Mouse (Mus musculus) heart, postnatal 0 days (tissue): ENCODE results near the gene Tulp4. TPM values are rescaled to one million over a fixed set of nuclear protein-coding genes. Genes with fewer than 3 reads are reported as not detected.

Source experiments
- ATAC-seq: fragments of 200-750 bp; cut with Nextera tagmentation; 2 replicates; pipeline ENCODE4 v1.8.0; 2017; ENCODE audit warnings: low read depth, moderate number of reproducible peaks, moderate library complexity; ENCODE audit not compliant: insufficient read depth
- DNase-seq: peaks from one replicate; pipeline ENCODE4 v3.0.0-alpha.2; 2016; ENCODE audit warnings: low spot score
- H3K27ac ChIP-seq: fragments of 300-500 bp; sonication (generic); 2 replicates; pipeline ENCODE4 v1.5.1; 2014; ENCODE audit warnings: low read depth, mild to moderate bottlenecking
- H3K27me3 ChIP-seq: fragments of 300-500 bp; sonication (generic); 2 replicates; pipeline ENCODE4 v1.6.1; 2014; ENCODE audit warnings: low read length, mixed read lengths; ENCODE audit not compliant: control insufficient read depth, insufficient read depth
- H3K36me3 ChIP-seq: fragments of 300-500 bp; sonication (generic); replicated peaks from 2 replicates; pipeline ENCODE4 v1.6.1; 2014; ENCODE audit warnings: low read length, mixed read lengths; ENCODE audit not compliant: control insufficient read depth, insufficient read depth
- H3K4me1 ChIP-seq: fragments of 300-500 bp; sonication (generic); 2 replicates; pipeline ENCODE4 v1.6.1; 2014; ENCODE audit warnings: antibody characterized with exemption; ENCODE audit not compliant: control insufficient read depth, insufficient read depth
- H3K4me2 ChIP-seq: fragments of 300-500 bp; sonication (generic); 2 replicates; pipeline ENCODE4 v1.6.1; 2014; ENCODE audit warnings: low read depth, mild to moderate bottlenecking, low read length, moderate library complexity
- H3K4me3 ChIP-seq: fragments of 300-500 bp; sonication (generic); 2 replicates; pipeline ENCODE4 v1.5.1; 2014; ENCODE audit warnings: low read depth, low read length
- H3K9ac ChIP-seq: fragments of 300-500 bp; sonication (generic); replicated peaks from 2 replicates; pipeline ENCODE4 v1.6.1; 2014; ENCODE audit warnings: low read depth, low read length, mixed read lengths
- H3K9me3 ChIP-seq: fragments of 300-500 bp; sonication (generic); replicated peaks from 2 replicates; pipeline ENCODE4 v1.6.1; 2016; ENCODE audit warnings: low read length; ENCODE audit not compliant: control insufficient read depth
- CTCF ChIP-seq: IDR thresholded peaks from 2 replicates; pipeline ENCODE4 v1.5.1; 2016; ENCODE audit warnings: antibody characterized with exemption, control low read depth, low read depth
- EP300 ChIP-seq: IDR thresholded peaks from 2 replicates; pipeline ENCODE4 v1.6.1; 2016; ENCODE audit warnings: antibody characterized with exemption, low read depth
- WGBS: fragments of 180-500 bp; shearing (Covaris S2); extraction: QIAGEN DNeasy Blood & Tissue Kit; methylation state at CpG from one replicate; pipeline ENCODE4 v1.1.7; 2014; 5-methylcytosine and 5-hydroxymethylcytosine counted together
- polyA plus RNA-seq: library from polyadenylated mRNA; unstranded; fragments of >200 nt; fragmentation: Nextera tagmentation; extraction: Ambion mirVana; gene quantifications from 2 replicates; pipeline ENCODE4 v1.2.1, GENCODE M21; 2015
- total RNA-seq: library from RNA; depleted of rRNA; stranded (reverse); fragments of >200 nt; gene quantifications from 2 replicates; pipeline ENCODE4 v1.2.3, GENCODE M21; 2014; ENCODE audit warnings: low replicate concordance

Gene Tulp4
- total and polyA plus RNA-seq, 2 experiments from 2014 or later: 33.3 to 45.2 TPM

- WGBS: 83% methylated on average over 6 of the region's 6 CpGs
- H3K4me2 ChIP-seq: no peak overlapping the region
- no peaks in the 10 kb centered on the region for H3K4me1 ChIP-seq
- TF ChIP-seq EP300: no peak
- no peak for TF ChIP-seq CTCF
- DNase-seq: no peak
- no peaks in the 10 kb centered on the region for H3K27me3 ChIP-seq
- ATAC-seq: no peak
- H3K27ac ChIP-seq: no peak overlapping the region
- no peaks in the 10 kb centered on the region for H3K9me3 ChIP-seq
- H3K9ac ChIP-seq: no peak overlapping the region
- H3K36me3 ChIP-seq: peaks cover 57% of the 10 kb centered on the region
- no peak overlapping the region for H3K4me3 ChIP-seq
Measured at GRCm38 (mm10) chr17:6069866-6070265, 36.4 kb upstream of the Tulp4 start.

GRCm38 (mm10) chr17:6073405-6073804 lies 32.8 kb upstream of the Tulp4 start:
- H3K36me3 ChIP-seq: peaks cover 29% of the 10 kb centered on the region
- H3K9me3 ChIP-seq: no peaks in the 10 kb centered on the region
- no peaks in the 10 kb centered on the region for H3K27me3 ChIP-seq
- H3K27ac ChIP-seq: no peak overlapping the region
- ATAC-seq: no peak
- H3K9ac ChIP-seq: no peak overlapping the region
- no peak overlapping the region for H3K4me2 ChIP-seq
- TF ChIP-seq CTCF: no peak
- no peak for TF ChIP-seq EP300
- WGBS: 76% methylated on average over 7 of the region's 7 CpGs
- H3K4me3 ChIP-seq: no peak overlapping the region
- H3K4me1 ChIP-seq: no peaks in the 10 kb centered on the region
- DNase-seq: no peak

- H3K36me3 ChIP-seq: peaks cover 6% of the 10 kb centered on the region
- 0 out of 2 replicates have a peak, but pooled peaks cover 5% of the 10 kb centered on the region for H3K4me1 ChIP-seq
- WGBS: under 1% methylated on average over 69 of the region's 70 CpGs
- H3K4me3 ChIP-seq: peak within 1 kb of the TSS; percentile 79
- ATAC-seq: peak; percentile 100
- peak; percentile 96 for DNase-seq
- no peaks in the 10 kb centered on the region for H3K27me3 ChIP-seq
- peak within 1 kb of the TSS; percentile 85 for H3K27ac ChIP-seq
- no peaks in the 10 kb centered on the region for H3K9me3 ChIP-seq
- H3K4me2 ChIP-seq: peak within 1 kb of the TSS; percentile 79
- TF ChIP-seq EP300: no peak; the same call in 1 of the 2 replicates
- no peak; the same call in 1 of the 2 replicates for TF ChIP-seq CTCF
- peak within 1 kb of the TSS; percentile 84 for H3K9ac ChIP-seq
Measured at GRCm38 (mm10) chr17:6079287-6080122, 26.7 kb upstream of the Tulp4 start, which contains the start of the genes Serac1 and Gtf2h5. Serac1 (minus strand) TSS chr17:6079741. Gtf2h5 (plus strand) TSS chr17:6079786.

- no peaks in the 10 kb centered on the region for H3K27me3 ChIP-seq
- H3K4me3 ChIP-seq: no peak overlapping the region
- H3K4me1 ChIP-seq: 0 out of 2 replicates have a peak, but pooled peaks cover 5% of the 10 kb centered on the region
- H3K4me2 ChIP-seq: no peak overlapping the region
- DNase-seq (no peak), ATAC-seq (no peak)
- H3K9ac ChIP-seq: no peak overlapping the region
- no peak overlapping the region for H3K27ac ChIP-seq
- no peak for TF ChIP-seq CTCF
- no peak for TF ChIP-seq EP300
- WGBS: 75% methylated on average over 5 of the region's 5 CpGs
- H3K9me3 ChIP-seq: no peaks in the 10 kb centered on the region
- peaks cover 36% of the 10 kb centered on the region for H3K36me3 ChIP-seq
Measured at GRCm38 (mm10) chr17:6083323-6083890, 22.8 kb upstream of the Tulp4 start.

GRCm38 (mm10) chr17:6091604-6092003 lies 14.6 kb upstream of the Tulp4 start:
- DNase-seq: no peak
- no peak for ATAC-seq
- Histone ChIP-seq H3K4me1 (no peaks in the 10 kb centered on the region), H3K9me3 (no peaks in the 10 kb centered on the region), H3K27ac (no peak overlapping the region), H3K27me3 (no peaks in the 10 kb centered on the region), H3K36me3 (peaks cover 14% of the 10 kb centered on the region; the same call in 1 of the 2 replicates), H3K4me3 (no peak overlapping the region), H3K9ac (no peak overlapping the region), H3K4me2 (no peak overlapping the region)
- no peak for TF ChIP-seq CTCF
- 84% methylated on average over 6 of the region's 6 CpGs for WGBS
